Mouse (Mus musculus): ENCODE data around the gene CN725425. TPM values are rescaled to one million over a fixed set of nuclear protein-coding genes. Genes with fewer than 3 reads are reported as not detected.

CN725425 gene
- not detected in 2 replicates for polyA plus RNA-seq (2015; fragmentation: Nextera tagmentation; extraction: Ambion mirVana)

GRCm38 (mm10) chr15:91199256-91199905 is at the start of gene CN725425:
Gene CN725425 (plus strand): TSS chr15:91199494.
- whole genome bisulfite sequencing, result 92% methylated on average over 30 of the region's 30 CpGs
- H3K9ac ChIP-seq, result no peak within 1 kb of the TSS
- H3K9me3 ChIP-seq, result no peaks in the 10 kb centered on the region
- no peaks in the 10 kb centered on the region for H3K36me3 ChIP-seq
- no peaks in the 10 kb centered on the region for H3K27me3 ChIP-seq
- no peak within 1 kb of the TSS for H3K4me2 ChIP-seq
- no peaks in the 10 kb centered on the region for H3K4me1 ChIP-seq (replicated peaks)
- H3K4me3 ChIP-seq, result no peak within 1 kb of the TSS
- no peak within 1 kb of the TSS for H3K27ac ChIP-seq (replicated peaks)
- no peak for ATAC-seq (ENCODE audit: low FRiP score, low read depth)

DNA sequence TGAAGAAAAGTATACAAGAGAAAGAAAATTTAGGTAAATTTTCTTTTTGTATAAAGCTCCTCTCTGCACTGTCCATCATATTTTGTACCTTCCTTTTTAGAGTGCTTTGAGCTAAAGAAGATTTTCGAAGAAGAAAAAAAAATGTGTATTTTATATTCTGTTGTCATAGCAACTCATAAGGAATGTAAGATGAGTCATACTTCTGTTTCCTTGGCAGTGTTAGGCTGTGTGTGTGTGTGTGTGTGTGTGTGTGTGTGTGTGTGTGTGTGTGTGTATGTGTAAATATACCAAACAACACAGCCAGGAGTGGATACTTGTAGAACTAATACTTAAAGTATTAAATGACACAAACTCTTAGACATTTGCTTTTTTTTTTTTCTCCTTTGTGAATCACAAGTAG is 46.7 kb upstream of the CN725425 start:
- no peak overlapping the region for H3K4me3 ChIP-seq
- peaks cover 12% of the 10 kb centered on the region for H3K36me3 ChIP-seq
- no peak overlapping the region for H3K4me2 ChIP-seq
- H3K9ac ChIP-seq, result no peak overlapping the region
- no peak for ATAC-seq (ENCODE audit: low FRiP score, low read depth)
- H3K27ac ChIP-seq (replicated peaks), result no peak overlapping the region
- no peaks in the 10 kb centered on the region for H3K9me3 ChIP-seq
- no peaks in the 10 kb centered on the region for H3K27me3 ChIP-seq
- no peaks in the 10 kb centered on the region for H3K4me1 ChIP-seq (replicated peaks)
- WGBS, result 58% methylated on average over 1 of the region's 1 CpGs

DNA sequence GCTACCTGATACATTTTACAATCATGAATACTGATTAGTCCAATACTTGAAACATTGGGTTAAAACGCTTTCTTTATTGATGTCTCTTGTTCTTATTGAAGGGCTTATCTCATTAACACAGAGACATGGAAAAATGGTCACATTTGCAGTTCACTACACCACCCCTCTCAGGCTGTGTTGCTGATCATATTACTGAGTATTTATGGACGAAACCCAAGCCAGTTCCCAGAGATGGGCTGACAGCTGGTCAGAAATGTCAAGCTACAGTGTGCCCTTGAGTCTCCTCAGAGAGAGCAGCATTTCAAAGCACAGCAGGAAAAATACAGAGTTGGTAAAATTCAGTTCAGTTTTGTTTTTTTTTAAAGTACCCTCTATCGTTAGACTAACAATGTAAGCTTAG is 46.0 kb upstream of the CN725425 start:
- no peak overlapping the region for H3K27ac ChIP-seq (replicated peaks)
- no peaks in the 10 kb centered on the region for H3K27me3 ChIP-seq
- H3K4me1 ChIP-seq (replicated peaks), result no peaks in the 10 kb centered on the region
- no peak overlapping the region for H3K4me2 ChIP-seq
- no peak overlapping the region for H3K4me3 ChIP-seq
- ATAC-seq (ENCODE audit: low FRiP score, low read depth), result no peak
- H3K9me3 ChIP-seq, result no peaks in the 10 kb centered on the region
- WGBS, result 77% methylated on average over 3 of the region's 3 CpGs
- H3K9ac ChIP-seq, result no peak overlapping the region
- H3K36me3 ChIP-seq, result peaks cover 12% of the 10 kb centered on the region

- H3K9me3 ChIP-seq, result no peaks in the 10 kb centered on the region
- H3K4me1 ChIP-seq (replicated peaks), result peaks cover 4% of the 10 kb centered on the region; the same call in 1 of the 2 replicates
- H3K27me3 ChIP-seq, result no peaks in the 10 kb centered on the region
- H3K9ac ChIP-seq, result no peak overlapping the region
- no peak overlapping the region for H3K27ac ChIP-seq (replicated peaks)
- H3K36me3 ChIP-seq, result no peaks in the 10 kb centered on the region; the same call in 1 of the 2 replicates
- no peak for ATAC-seq (ENCODE audit: low FRiP score, low read depth)
- H3K4me2 ChIP-seq, result no peak overlapping the region
- H3K4me3 ChIP-seq, result no peak overlapping the region
- 93% methylated on average over 5 of the region's 5 CpGs for WGBS
Measured at GRCm38 (mm10) chr15:91161153-91161552, 38.1 kb upstream of the CN725425 start.

DNA sequence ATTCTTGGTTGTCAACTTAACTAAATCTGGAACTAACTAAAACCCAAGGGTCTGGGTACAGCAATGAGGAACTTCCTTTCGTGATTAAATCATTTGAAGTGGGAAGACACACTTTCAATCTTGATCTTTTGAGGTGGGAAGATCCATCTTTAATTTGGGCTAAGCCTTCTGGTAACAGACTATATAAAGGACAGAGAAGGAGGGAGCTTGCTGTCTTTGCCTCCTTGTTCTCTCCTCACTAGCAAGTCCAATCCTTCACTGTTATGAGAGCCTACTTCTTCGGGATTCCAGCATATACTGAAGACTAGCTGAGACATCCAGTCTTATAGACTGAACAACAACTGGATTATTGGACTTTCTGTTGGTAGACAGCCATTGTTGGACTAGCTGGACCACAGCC is 35.8 kb upstream of the CN725425 start:
- H3K4me1 ChIP-seq (replicated peaks), result peaks cover 4% of the 10 kb centered on the region; the same call in 1 of the 2 replicates
- no peaks in the 10 kb centered on the region for H3K27me3 ChIP-seq
- ATAC-seq (ENCODE audit: low FRiP score, low read depth), result no peak
- H3K9me3 ChIP-seq, result no peaks in the 10 kb centered on the region
- no peak overlapping the region for H3K27ac ChIP-seq (replicated peaks)
- 89% methylated on average over 2 of the region's 2 CpGs for WGBS
- no peak overlapping the region for H3K9ac ChIP-seq
- H3K4me3 ChIP-seq, result no peak overlapping the region
- H3K4me2 ChIP-seq, result no peak overlapping the region
- H3K36me3 ChIP-seq, result no peaks in the 10 kb centered on the region

GRCm38 (mm10) chr15:91165021-91165420 is 34.3 kb upstream of the CN725425 start:
- Histone ChIP-seq H3K4me2 (no peak overlapping the region), H3K4me3 (no peak overlapping the region), H3K36me3 (no peaks in the 10 kb centered on the region), H3K27me3 (no peaks in the 10 kb centered on the region), H3K9me3 (no peaks in the 10 kb centered on the region), H3K9ac (no peak overlapping the region), H3K4me1 (replicated peaks) (peaks cover 4% of the 10 kb centered on the region; the same call in 1 of the 2 replicates), H3K27ac (replicated peaks) (no peak overlapping the region)
- WGBS, result 3% methylated on average over 5 of the region's 5 CpGs
- peak; percentile 45; the same call in 1 of the 2 replicates for ATAC-seq (ENCODE audit: low FRiP score, low read depth)

- Histone ChIP-seq H3K4me3 (no peak overlapping the region), H3K36me3 (no peaks in the 10 kb centered on the region), H3K27me3 (no peaks in the 10 kb centered on the region), H3K9ac (no peak overlapping the region), H3K9me3 (no peaks in the 10 kb centered on the region), H3K4me2 (no peak overlapping the region), H3K27ac (replicated peaks) (no peak overlapping the region), H3K4me1 (replicated peaks) (peaks cover 4% of the 10 kb centered on the region; the same call in 1 of the 2 replicates)
- ATAC-seq (ENCODE audit: low FRiP score, low read depth), result no peak
- 89% methylated on average over 13 of the region's 13 CpGs for WGBS
Measured at GRCm38 (mm10) chr15:91167850-91168562, 31.3 kb upstream of the CN725425 start.

DNA sequence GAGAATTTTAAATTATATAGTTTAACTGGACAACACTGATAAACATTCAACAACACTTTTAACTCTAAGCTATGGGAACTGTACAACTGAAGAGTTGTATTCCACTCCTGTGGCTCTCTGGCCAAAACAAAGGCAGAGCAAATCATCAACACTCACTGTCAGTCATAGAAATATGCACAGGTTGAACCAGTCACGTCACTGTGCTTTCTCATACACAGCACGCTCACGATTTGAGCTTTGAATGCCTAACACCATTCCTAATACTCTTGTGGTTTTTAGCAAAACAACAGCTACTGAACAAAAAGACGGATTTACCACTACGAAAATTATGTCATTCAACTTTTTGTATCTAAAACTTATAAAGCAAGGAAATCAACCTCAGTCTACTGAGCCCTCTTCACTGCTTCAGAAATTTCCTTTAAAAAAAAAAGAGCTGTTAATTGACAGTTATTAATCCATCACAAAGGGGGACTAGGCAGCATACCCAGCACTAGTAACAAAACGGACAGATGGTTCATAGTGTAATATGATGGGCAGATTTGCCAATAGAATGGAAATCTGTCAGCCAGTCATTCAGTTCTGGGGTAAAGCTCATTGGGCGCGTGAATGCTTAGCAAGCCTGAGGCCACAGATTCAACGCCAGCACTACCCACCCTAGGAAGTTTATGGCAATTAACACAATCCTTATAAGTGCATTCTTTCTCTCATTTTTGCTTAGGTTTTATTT is 28.5 kb upstream of the CN725425 start:
- no peaks in the 10 kb centered on the region for H3K4me1 ChIP-seq (replicated peaks)
- 0 out of 2 replicates have a peak, but pooled peaks have one; percentile 38 for ATAC-seq (ENCODE audit: low FRiP score, low read depth)
- H3K4me3 ChIP-seq, result no peak overlapping the region
- H3K27ac ChIP-seq (replicated peaks), result no peak overlapping the region
- no peaks in the 10 kb centered on the region for H3K27me3 ChIP-seq
- no peaks in the 10 kb centered on the region for H3K9me3 ChIP-seq
- H3K9ac ChIP-seq, result no peak overlapping the region
- no peak overlapping the region for H3K4me2 ChIP-seq
- WGBS, result 62% methylated on average over 9 of the region's 9 CpGs
- H3K36me3 ChIP-seq, result no peaks in the 10 kb centered on the region

- ATAC-seq (ENCODE audit: low FRiP score, low read depth), result no peak
- H3K27ac ChIP-seq (replicated peaks), result no peak overlapping the region
- WGBS, result 84% methylated on average over 4 of the region's 4 CpGs
- H3K27me3 ChIP-seq, result no peaks in the 10 kb centered on the region
- H3K9me3 ChIP-seq, result no peaks in the 10 kb centered on the region
- no peak overlapping the region for H3K9ac ChIP-seq
- H3K4me1 ChIP-seq (replicated peaks), result no peaks in the 10 kb centered on the region
- no peak overlapping the region for H3K4me2 ChIP-seq
- H3K4me3 ChIP-seq, result no peak overlapping the region
- no peaks in the 10 kb centered on the region for H3K36me3 ChIP-seq
Measured at GRCm38 (mm10) chr15:91171332-91171731, 28.0 kb upstream of the CN725425 start.

DNA sequence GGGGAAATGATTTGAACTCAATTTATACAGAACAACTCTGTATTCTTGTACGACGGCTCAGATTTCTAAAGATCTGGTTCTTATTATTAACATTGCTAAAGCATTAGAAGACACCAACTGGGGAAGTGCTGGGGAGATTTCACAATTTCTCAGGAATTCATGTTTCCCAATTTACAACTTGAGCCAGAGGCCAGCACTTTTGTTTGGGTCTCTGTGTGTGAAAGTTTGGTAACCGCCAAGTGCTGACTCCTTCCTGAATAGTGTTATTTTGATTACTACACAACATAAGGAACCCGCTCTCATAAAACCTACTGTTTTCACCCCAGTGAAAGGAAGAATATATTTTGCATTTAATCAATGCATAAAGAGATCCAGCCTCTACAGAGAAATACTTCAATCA is 27.1 kb upstream of the CN725425 start:
- Histone ChIP-seq H3K9ac (no peak overlapping the region), H3K4me2 (no peak overlapping the region), H3K9me3 (no peaks in the 10 kb centered on the region), H3K27ac (replicated peaks) (no peak overlapping the region), H3K27me3 (no peaks in the 10 kb centered on the region), H3K4me3 (no peak overlapping the region), H3K36me3 (no peaks in the 10 kb centered on the region), H3K4me1 (replicated peaks) (no peaks in the 10 kb centered on the region)
- WGBS, result 85% methylated on average over 4 of the region's 4 CpGs
- ATAC-seq (ENCODE audit: low FRiP score, low read depth), result no peak

GRCm38 (mm10) chr15:91178656-91179314 is 20.5 kb upstream of the CN725425 start:
- Histone ChIP-seq H3K9me3 (no peaks in the 10 kb centered on the region), H3K4me2 (no peak overlapping the region), H3K4me1 (replicated peaks) (no peaks in the 10 kb centered on the region), H3K36me3 (no peaks in the 10 kb centered on the region), H3K27ac (replicated peaks) (no peak overlapping the region), H3K4me3 (no peak overlapping the region), H3K9ac (no peak overlapping the region), H3K27me3 (no peaks in the 10 kb centered on the region)
- WGBS, result 90% methylated on average over 9 of the region's 9 CpGs
- no peak for ATAC-seq (ENCODE audit: low FRiP score, low read depth)
